Mouse (Mus musculus) midbrain, embryonic 13.5 days (tissue): ENCODE measurements at regions not wholly inside any gene's neighbourhood (a gene's known extent, or its start where the extent isn't known, plus 50 kb on each side); places are given as distances from the start of the nearest gene placed in this dataset.

Source experiments
- ATAC-seq: fragments of 200-750 bp; cut with Nextera tagmentation; 2 replicates; pipeline ENCODE4 v1.8.0; 2017; ENCODE audit warnings: mild to moderate bottlenecking, moderate TSS enrichment, moderate library complexity
- H3K27ac ChIP-seq: fragments of 300-500 bp; sonication (generic); 2 replicates; pipeline ENCODE4 v1.5.1; 2015; ENCODE audit warnings: inconsistent platforms, mild to moderate bottlenecking, moderate library complexity
- H3K27me3 ChIP-seq: fragments of 300-500 bp; sonication (generic); 2 replicates; pipeline ENCODE4 v1.6.1; 2015; ENCODE audit warnings: mild to moderate bottlenecking, inconsistent platforms
- H3K36me3 ChIP-seq: fragments of 300-500 bp; sonication (generic); 2 replicates; pipeline ENCODE4 v1.6.1; 2015; ENCODE audit warnings: mild to moderate bottlenecking, inconsistent platforms
- H3K4me1 ChIP-seq: fragments of 300-500 bp; sonication (generic); replicated peaks from 2 replicates; pipeline ENCODE4 v1.6.1; 2015; ENCODE audit warnings: inconsistent platforms
- H3K4me2 ChIP-seq: fragments of 300-500 bp; sonication (generic); replicated peaks from 2 replicates; pipeline ENCODE4 v1.6.1; 2015; ENCODE audit warnings: moderate library complexity, mild to moderate bottlenecking, inconsistent platforms
- H3K4me3 ChIP-seq: fragments of 300-500 bp; sonication (generic); replicated peaks from 2 replicates; pipeline ENCODE4 v1.5.1; 2015; ENCODE audit warnings: mild to moderate bottlenecking, inconsistent platforms
- H3K9ac ChIP-seq: fragments of 300-500 bp; sonication (generic); replicated peaks from 2 replicates; pipeline ENCODE4 v1.6.1; 2015; ENCODE audit warnings: mild to moderate bottlenecking, inconsistent platforms
- H3K9me3 ChIP-seq: fragments of 300-500 bp; sonication (generic); 2 replicates; pipeline ENCODE4 v1.6.1; 2016; ENCODE audit warnings: mild to moderate bottlenecking, inconsistent platforms
- WGBS: fragments of 180-500 bp; shearing (Covaris S2); methylation state at CpG from one replicate; pipeline ENCODE4 v1.1.7; 2015; 5-methylcytosine and 5-hydroxymethylcytosine counted together

DNA sequence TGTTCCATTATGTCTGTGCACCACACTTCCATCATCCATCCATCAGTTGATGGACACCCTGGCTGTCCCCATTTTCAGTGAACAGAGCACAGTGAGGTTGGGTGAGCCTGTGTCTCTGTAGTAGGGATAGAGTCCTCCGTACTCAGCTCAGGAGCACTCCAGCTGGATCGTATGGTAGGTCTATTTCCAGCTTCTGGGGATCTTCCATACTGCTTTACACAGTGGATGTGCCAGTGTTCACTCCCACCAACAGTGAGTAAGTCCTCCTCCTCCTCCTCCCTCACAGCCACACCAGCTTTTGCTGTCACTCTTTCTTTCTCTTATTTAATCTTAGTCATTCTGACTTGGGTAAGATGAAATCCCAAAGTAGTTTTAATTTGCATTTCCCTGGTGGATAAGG, 310.4 kb downstream of the Etnk1 start:
- H3K36me3 ChIP-seq: no peaks in the 10 kb centered on the region
- no peak overlapping the region for H3K27ac ChIP-seq
- H3K4me1 ChIP-seq: no peaks in the 10 kb centered on the region
- no peak for ATAC-seq
- no peak overlapping the region for H3K9ac ChIP-seq
- 0 out of 2 replicates have a peak, but pooled peaks cover 2% of the 10 kb centered on the region for H3K9me3 ChIP-seq
- no peaks in the 10 kb centered on the region for H3K27me3 ChIP-seq
- WGBS: 96% methylated on average over 2 of the region's 2 CpGs
- H3K4me3 ChIP-seq: no peak overlapping the region
- no peak overlapping the region for H3K4me2 ChIP-seq

DNA sequence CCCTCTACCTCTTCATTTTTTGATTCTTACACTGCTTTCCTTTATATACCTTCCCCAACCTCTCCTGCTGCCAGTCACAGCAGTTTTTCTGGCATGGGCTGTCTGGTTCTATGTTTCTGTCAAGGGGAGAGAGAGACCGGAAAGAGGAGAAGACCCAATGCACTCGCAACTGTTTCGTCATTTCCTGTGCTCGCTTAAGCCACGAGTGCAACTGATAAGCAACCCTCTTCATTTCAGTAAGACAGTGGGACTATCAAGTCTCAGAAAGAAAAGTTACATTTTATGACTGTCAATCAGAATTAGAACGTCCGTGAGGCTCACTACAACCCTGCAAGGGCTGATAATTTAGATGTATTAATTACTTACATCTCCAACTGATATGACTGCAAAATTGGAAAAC, 312.2 kb downstream of the Etnk1 start:
- Histone ChIP-seq H3K4me2 (no peak overlapping the region), H3K27me3 (no peaks in the 10 kb centered on the region)
- ATAC-seq: no peak

GRCm38 (mm10) chr6:143479701-143480388, 312.8 kb downstream of the Etnk1 start:
- WGBS: 91% methylated on average over 6 of the region's 6 CpGs
- Histone ChIP-seq H3K27ac (no peak overlapping the region), H3K27me3 (no peaks in the 10 kb centered on the region), H3K4me3 (no peak overlapping the region), H3K9ac (no peak overlapping the region), H3K36me3 (no peaks in the 10 kb centered on the region), H3K4me2 (no peak overlapping the region), H3K4me1 (no peaks in the 10 kb centered on the region), H3K9me3 (0 out of 2 replicates have a peak, but pooled peaks cover 3% of the 10 kb centered on the region)
- no peak for ATAC-seq

More for the DNA sequence above, 312.2 kb downstream of the Etnk1 start:
- H3K27ac ChIP-seq: no peak overlapping the region
- H3K9me3 ChIP-seq: 0 out of 2 replicates have a peak, but pooled peaks cover 3% of the 10 kb centered on the region
- no peaks in the 10 kb centered on the region for H3K4me1 ChIP-seq
- 87% methylated on average over 7 of the region's 7 CpGs for WGBS
- no peak overlapping the region for H3K4me3 ChIP-seq
- no peaks in the 10 kb centered on the region for H3K36me3 ChIP-seq
- H3K9ac ChIP-seq: no peak overlapping the region

DNA sequence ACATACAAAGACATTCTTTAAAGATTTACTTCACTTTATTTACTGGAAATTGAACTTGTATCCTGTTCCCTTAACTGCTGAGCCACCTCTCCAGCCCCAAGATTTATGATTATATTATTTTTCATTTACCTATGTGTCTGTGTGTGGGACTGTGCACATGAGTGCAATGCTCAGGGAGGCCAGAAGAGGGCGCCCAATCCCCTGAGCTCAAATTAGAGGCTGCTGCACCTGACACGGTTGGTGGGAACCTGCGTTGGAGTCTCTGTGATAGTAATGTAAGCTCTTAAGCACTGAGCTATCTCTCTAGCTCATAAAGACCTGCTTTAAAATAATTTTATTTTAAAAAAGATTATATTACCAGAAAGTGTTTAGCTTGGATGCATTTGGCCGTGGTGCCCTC, 315.3 kb downstream of the Etnk1 start:
- no peaks in the 10 kb centered on the region for H3K36me3 ChIP-seq
- no peaks in the 10 kb centered on the region for H3K4me1 ChIP-seq
- no peak overlapping the region for H3K9ac ChIP-seq
- no peak for ATAC-seq
- H3K4me3 ChIP-seq: no peak overlapping the region
- no peaks in the 10 kb centered on the region for H3K27me3 ChIP-seq
- WGBS: 86% methylated on average over 4 of the region's 4 CpGs
- H3K9me3 ChIP-seq: 0 out of 2 replicates have a peak, but pooled peaks cover 3% of the 10 kb centered on the region
- H3K4me2 ChIP-seq: no peak overlapping the region
- H3K27ac ChIP-seq: no peak overlapping the region

DNA sequence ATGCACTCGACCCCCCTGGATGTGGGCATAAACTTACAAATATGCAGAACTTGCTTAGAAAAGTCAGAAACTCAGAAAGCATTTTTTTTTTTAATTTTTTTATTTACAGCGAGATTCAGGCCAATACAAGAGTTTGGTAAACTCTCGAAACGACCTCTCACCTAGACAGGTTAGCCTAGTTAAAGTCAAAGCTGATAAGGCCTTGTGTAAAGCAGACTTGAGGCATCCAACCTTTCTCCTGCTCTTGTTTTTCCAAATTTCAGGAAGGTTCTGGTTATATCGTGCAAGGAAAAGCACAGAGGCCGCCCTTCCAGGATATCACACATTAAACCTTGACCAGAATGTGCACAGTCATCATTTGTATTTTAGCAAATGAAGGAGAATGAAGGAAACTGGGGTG, 315.8 kb downstream of the Etnk1 start:
- Histone ChIP-seq H3K4me2 (no peak overlapping the region), H3K4me3 (no peak overlapping the region), H3K36me3 (no peaks in the 10 kb centered on the region), H3K27ac (no peak overlapping the region), H3K9ac (no peak overlapping the region), H3K4me1 (no peaks in the 10 kb centered on the region), H3K9me3 (0 out of 2 replicates have a peak, but pooled peaks cover 3% of the 10 kb centered on the region), H3K27me3 (no peaks in the 10 kb centered on the region)
- no peak for ATAC-seq
- WGBS: 88% methylated on average over 6 of the region's 6 CpGs

DNA sequence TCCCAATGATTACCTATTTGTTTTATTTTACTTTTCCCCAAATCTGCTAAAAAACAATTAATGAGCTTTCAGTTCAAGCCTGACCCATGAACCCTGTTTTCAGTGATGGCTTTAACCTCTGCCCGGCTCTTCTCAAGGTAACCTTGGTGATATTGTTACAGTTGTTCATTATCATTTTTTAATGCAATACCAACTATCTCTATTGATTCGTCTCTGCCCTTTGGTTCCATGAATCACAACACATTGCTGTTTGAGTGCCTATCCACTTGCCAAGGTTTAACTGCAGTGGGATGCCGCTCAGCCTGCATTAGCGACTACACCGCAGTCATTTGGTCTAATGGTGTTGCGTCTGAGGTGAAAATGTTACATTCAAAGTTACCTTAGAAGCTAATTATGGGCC, 317.9 kb downstream of the Etnk1 start:
- Histone ChIP-seq H3K9me3 (0 out of 2 replicates have a peak, but pooled peaks cover 3% of the 10 kb centered on the region), H3K36me3 (no peaks in the 10 kb centered on the region), H3K4me3 (no peak overlapping the region), H3K27me3 (no peaks in the 10 kb centered on the region), H3K9ac (no peak overlapping the region), H3K4me2 (no peak overlapping the region), H3K27ac (no peak overlapping the region), H3K4me1 (no peaks in the 10 kb centered on the region)
- no peak for ATAC-seq
- WGBS: 99% methylated on average over 6 of the region's 6 CpGs

DNA sequence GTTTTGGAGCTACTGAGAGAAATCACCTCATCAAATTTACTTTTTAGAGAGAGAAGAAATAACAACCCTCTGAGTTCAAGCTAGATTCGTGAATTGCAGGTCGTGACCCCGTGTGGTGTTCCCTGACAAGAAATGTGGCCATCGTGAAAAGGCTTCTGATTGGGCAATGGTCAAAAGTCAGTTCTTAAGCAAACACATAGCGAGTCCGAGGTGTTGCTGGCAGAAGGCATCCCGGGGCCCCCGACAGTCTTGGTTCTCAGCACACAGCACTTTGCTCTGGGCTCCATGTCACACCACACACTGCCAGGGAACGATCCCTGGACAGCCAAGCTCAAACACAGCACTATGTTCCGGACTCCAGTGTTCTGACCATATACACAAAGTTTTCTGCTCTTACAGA, 320.0 kb downstream of the Etnk1 start:
- no peak overlapping the region for H3K4me3 ChIP-seq
- 93% methylated on average over 10 of the region's 10 CpGs for WGBS

GRCm38 (mm10) chr6:143490019-143490418, 323.0 kb downstream of the Etnk1 start:
- ATAC-seq: no peak
- Histone ChIP-seq H3K27ac (no peak overlapping the region), H3K4me1 (no peaks in the 10 kb centered on the region), H3K9ac (no peak overlapping the region), H3K4me2 (no peak overlapping the region), H3K4me3 (no peak overlapping the region), H3K36me3 (no peaks in the 10 kb centered on the region), H3K27me3 (no peaks in the 10 kb centered on the region), H3K9me3 (no peaks in the 10 kb centered on the region)
- 94% methylated on average over 6 of the region's 6 CpGs for WGBS

More for the DNA sequence above, 320.0 kb downstream of the Etnk1 start:
- Histone ChIP-seq H3K4me2 (no peak overlapping the region), H3K27me3 (no peaks in the 10 kb centered on the region), H3K36me3 (no peaks in the 10 kb centered on the region), H3K27ac (no peak overlapping the region), H3K9ac (no peak overlapping the region), H3K4me1 (no peaks in the 10 kb centered on the region), H3K9me3 (0 out of 2 replicates have a peak, but pooled peaks cover 3% of the 10 kb centered on the region)
- ATAC-seq: no peak

DNA sequence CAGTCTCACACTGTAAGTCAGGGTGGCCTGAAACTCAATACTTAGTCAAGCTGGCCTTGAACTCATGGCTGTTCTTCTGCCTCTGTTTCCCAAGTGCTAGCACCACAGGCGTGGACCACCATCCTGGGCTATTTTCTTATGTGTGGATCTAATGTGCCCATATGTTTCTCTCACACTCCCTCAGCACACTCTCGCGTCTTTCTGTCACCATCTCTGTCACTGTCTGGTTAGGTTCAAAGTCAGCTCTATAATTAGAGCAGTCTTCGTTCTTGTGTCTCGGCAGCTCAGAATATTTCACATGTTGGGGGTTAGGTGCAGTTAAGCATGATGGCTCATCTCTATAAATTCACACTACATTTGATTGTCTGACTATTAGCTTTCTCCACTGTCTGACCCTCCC, 324.4 kb downstream of the Etnk1 start:
- Histone ChIP-seq H3K27me3 (no peaks in the 10 kb centered on the region), H3K27ac (no peak overlapping the region), H3K4me3 (no peak overlapping the region), H3K36me3 (no peaks in the 10 kb centered on the region), H3K9ac (no peak overlapping the region), H3K4me1 (no peaks in the 10 kb centered on the region), H3K4me2 (no peak overlapping the region), H3K9me3 (no peaks in the 10 kb centered on the region)
- no peak for ATAC-seq
- 95% methylated on average over 5 of the region's 5 CpGs for WGBS

DNA sequence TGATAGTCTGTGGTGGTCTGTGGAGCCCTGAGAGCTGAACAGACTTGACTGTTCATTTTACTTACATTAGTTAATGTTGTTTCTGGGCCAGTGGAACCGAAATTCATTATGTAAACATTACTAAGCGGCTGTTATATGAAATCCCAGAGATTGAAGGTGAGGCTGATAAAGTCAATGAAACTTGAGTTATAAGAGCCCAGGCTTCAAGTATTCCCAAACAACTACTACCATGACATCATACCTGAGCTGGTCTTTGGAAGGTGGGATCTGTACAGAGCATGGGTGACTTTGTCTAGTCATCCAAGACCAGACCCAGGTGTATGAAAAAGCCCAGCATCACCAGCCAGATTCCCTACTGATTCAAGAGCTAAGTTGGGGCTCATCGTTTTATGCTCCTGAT, 326.5 kb downstream of the Etnk1 start:
- 91% methylated on average over 3 of the region's 3 CpGs for WGBS
- no peak for ATAC-seq
- no peak overlapping the region for H3K4me3 ChIP-seq
- H3K4me2 ChIP-seq: no peak overlapping the region
- H3K4me1 ChIP-seq: no peaks in the 10 kb centered on the region
- H3K27ac ChIP-seq: no peak overlapping the region
- no peaks in the 10 kb centered on the region for H3K27me3 ChIP-seq
- no peaks in the 10 kb centered on the region for H3K9me3 ChIP-seq
- H3K9ac ChIP-seq: no peak overlapping the region
- H3K36me3 ChIP-seq: no peaks in the 10 kb centered on the region

DNA sequence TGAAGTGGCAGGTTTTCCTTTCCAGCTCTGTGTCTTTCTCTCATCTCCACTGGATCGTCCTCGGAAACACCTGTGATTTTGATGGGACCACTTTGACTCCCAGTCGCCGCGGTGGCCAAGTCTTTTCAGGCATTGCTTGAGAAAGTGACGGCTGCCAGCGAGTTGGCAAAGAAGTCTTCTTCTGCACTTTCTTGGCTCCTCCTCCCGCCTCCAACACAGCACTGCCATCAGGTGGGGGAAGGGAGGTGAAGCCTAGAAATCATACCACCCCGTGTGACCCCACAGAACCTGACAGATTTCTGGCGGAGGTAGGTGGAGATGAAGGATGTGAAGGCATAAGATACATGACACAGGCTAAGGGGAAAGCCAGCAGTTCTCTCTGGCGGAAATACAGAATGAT, 327.3 kb downstream of the Etnk1 start:
- ATAC-seq: no peak
- Histone ChIP-seq H3K4me1 (no peaks in the 10 kb centered on the region), H3K9me3 (no peaks in the 10 kb centered on the region), H3K4me3 (no peak overlapping the region), H3K27ac (no peak overlapping the region), H3K36me3 (no peaks in the 10 kb centered on the region), H3K9ac (no peak overlapping the region), H3K4me2 (no peak overlapping the region), H3K27me3 (no peaks in the 10 kb centered on the region)
- WGBS: 93% methylated on average over 11 of the region's 11 CpGs

- 79% methylated on average over 7 of the region's 7 CpGs for WGBS
- no peak overlapping the region for H3K4me2 ChIP-seq
- H3K4me1 ChIP-seq: no peaks in the 10 kb centered on the region
- H3K9ac ChIP-seq: no peak overlapping the region
- no peak for ATAC-seq
- no peaks in the 10 kb centered on the region for H3K9me3 ChIP-seq
- H3K36me3 ChIP-seq: no peaks in the 10 kb centered on the region
- H3K27me3 ChIP-seq: no peaks in the 10 kb centered on the region
- H3K27ac ChIP-seq: no peak overlapping the region
- no peak overlapping the region for H3K4me3 ChIP-seq
These were observed 327.9 kb downstream of the Etnk1 start for GRCm38 (mm10) chr6:143494886-143495285.

DNA sequence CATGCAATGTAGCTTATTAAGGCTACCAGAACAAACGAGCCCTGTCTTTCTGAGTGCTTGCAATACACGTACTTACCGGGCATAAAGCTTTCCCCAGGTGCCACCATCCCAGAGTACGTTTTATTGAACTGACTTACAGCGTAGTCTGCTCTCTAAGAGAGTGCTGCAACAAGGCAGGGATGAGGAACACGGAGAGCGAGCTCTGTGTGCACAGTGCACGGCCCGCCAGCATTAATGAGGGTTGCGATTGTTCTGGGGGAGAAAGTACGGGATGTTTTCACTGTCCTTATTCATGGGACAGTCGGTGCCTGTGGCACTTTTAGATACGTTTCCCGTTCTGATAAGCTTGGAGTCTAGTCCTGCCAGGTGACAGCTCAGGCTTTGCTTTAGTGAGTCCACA, 331.7 kb downstream of the Etnk1 start:
- no peak for ATAC-seq
- Histone ChIP-seq H3K27ac (no peak overlapping the region), H3K27me3 (no peaks in the 10 kb centered on the region), H3K4me1 (no peaks in the 10 kb centered on the region), H3K36me3 (no peaks in the 10 kb centered on the region), H3K9ac (no peak overlapping the region), H3K4me2 (no peak overlapping the region), H3K9me3 (no peaks in the 10 kb centered on the region), H3K4me3 (no peak overlapping the region)
- 69% methylated on average over 14 of the region's 14 CpGs for WGBS
